Mouse (Mus musculus): ENCODE measurements around the gene Col4a1.

Gene Col4a1

DNA sequence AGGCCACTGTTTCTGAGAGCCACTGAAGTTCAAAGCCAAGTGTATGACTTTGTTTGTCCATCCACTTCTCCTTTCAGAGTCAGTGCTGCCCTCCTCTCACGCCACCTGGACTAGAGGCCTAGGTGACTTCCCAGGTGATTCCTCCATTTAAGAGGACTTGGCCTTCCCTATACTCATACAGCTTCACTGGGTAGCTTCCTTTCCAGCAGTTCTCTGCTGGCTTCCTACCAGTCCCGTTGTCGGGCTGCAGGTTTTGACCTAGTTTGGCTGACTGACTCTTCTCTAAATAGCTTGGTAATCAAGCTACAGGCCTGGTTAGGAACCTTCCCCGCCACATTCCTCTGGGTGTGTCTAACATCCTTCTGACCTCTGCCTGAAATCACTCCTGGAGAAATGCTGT is 18.9 kb upstream of the Col4a1 start:
- in situ Hi-C loops (cut with MboI, MseI): no loop called here

- in situ Hi-C loops (cut with MboI, MseI): no loop called here
Measured at GRCm38 (mm10) chr8:11327722-11328417, 15.2 kb upstream of the Col4a1 start.

DNA sequence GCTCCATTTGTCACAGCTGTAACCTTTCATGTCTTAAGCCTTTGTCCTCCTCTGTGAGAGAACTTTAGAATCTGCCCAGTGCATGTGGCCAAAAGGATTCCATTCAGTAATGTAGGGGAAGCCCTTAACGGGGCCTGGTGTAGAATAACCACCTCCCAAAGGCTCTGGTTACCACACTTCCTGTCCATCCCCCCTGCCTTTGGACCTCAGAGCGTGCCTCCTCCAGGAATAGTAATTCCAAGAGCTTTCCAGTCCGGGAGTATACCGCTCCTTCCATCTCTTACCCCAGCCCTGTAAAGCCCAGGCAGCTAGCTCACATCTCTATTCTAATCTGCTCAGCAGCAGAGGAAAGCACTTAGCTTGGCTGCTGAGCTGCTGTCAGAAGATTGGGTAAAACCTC is 14.7 kb upstream of the Col4a1 start:
- in situ Hi-C loops (cut with MboI, MseI): no loop called here

- in situ Hi-C loops (cut with MboI, MseI): no loop called here
Measured at GRCm38 (mm10) chr8:11324801-11325395, 12.3 kb upstream of the Col4a1 start.

DNA sequence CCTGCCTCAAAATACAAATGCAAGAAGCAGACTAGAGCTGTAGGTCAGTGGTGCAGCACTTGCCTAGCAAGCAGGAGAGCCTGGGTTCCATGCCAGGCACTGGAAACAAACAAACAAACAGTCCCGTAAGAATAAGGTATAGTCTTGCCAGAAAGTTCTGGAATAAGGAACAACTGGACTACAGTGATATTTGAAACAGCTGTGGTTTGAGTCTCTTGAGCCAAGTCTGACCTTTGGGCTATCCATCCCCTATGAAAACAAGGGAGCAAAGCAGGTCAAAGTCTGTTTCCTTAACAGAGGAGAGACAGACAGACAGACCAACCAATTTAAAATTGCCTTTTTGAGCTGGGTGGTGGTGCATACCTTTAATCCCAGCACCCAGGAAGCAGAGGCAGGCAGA is 11.1 kb upstream of the Col4a1 start:
- in situ Hi-C loops (cut with MboI, MseI): no loop called here

- in situ Hi-C loops (cut with MboI, MseI): no loop called here
Measured at GRCm38 (mm10) chr8:11322724-11323585, 10.3 kb upstream of the Col4a1 start.

GRCm38 (mm10) chr8:11321841-11322240 is 9.2 kb upstream of the Col4a1 start:
- in situ Hi-C loops (cut with MboI, MseI): no loop called here

DNA sequence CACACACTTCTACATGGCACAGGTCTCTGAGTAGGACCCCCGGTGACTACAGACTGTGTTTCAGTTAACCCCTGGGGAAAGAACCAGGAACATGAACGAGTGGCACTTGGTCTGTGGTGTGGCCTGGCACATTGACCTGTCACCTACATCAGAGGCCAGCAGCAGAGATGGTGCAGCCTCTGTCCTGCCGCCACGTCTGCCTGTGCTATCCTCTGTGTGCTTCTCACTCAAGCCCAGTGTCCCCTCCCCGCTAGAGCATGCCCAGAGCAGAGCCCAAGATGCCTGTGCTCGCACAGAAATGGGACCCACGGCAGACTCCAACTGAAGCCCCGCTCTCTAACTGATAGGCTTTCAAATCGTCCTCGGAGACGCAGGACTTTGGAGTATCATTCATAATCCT is 6.8 kb upstream of the Col4a1 start:
- in situ Hi-C loops (cut with MboI, MseI): no loop called here

- in situ Hi-C loops (cut with MboI, MseI): no loop called here
Measured at GRCm38 (mm10) chr8:11316118-11316517, 3.5 kb upstream of the Col4a1 start.

DNA sequence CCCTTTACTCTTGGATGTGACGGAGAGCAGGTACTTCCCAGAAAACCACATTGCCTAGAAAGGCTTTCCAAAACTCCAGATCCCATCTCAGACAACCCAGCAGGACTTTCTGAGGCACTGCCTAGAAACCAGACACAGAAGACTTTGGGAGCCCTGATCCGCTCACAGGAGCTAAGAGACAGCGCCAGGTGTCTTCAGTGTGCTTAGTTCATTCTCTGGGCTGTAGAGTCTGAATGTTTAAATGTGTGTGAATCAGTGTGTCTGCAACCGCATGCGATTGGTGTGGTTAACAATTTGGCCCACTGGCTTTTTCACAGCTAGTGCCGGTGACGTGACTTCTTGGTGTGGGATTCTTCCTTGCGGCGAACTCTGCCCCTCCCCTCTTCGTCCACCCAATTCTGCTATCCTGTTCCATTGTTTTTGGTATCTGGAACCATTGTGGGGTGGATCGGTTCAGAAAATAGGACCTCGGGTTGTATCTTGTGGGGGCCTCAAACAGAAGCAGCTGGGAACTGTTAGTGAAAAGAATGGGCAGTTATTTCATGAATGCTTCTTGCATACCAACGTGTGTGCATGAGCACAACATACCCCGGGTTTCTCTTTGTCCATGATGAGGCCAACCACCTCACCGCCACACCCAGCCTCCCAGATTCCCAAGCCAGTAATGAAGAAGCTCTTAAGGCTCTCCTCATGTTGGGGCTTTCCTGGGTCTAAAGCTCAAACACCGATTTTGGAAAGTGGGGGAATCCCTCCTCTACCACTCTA is 2.7 kb upstream of the Col4a1 start:
- in situ Hi-C loops (cut with MboI, MseI): no loop called here

- in situ Hi-C loops (cut with MboI, MseI): no loop called here
Measured at GRCm38 (mm10) chr8:11314613-11315012, 2.0 kb upstream of the Col4a1 start.

DNA sequence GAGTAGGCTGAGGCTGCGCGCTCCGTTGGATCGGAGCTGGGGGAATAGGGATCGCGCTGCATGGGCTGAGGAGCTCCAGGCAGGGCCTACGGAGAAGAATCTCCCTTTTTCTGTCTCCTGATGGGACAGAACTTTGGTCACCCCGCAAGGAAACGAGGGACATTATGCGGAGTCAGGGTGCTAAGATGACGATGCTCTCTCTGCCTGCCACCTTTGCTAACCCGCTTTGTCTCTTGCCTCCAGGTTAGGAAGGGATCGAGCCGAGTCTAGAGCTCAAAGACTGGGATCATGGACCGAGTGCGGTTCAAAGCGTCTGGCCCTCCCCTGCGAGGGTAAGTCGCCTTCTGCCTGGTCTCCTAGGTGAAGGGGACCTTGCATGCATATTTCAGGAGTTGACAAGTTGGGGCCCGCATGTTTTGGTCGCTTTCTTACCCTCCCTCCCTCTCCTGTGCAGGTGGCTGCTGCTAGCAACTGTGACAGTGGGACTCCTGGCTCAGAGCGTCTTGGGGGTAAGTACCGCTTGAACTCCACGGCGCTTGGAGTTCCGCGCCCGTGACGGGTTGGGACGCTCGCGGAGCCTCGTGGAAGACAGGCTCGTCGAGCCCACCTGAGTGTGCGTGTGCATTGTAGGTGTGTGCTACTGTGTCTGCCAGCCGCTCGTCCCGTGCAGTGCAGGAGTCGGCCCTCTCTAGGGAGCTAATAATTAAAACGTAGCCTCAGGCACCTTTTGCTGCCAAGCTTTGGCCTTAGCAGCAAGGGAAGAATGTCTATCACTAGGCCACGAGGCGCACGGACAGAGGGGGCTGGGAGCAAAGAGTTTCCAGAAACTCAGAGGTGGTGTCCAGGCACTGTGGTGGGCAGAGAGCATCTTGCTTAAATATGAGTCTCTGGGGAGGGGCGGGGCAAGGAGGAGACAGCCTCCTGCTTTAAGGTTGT is 818 bp upstream of the Col4a1 start:
- in situ Hi-C loops (cut with MboI, MseI): no loop called here

- in situ Hi-C loops (cut with MboI, MseI): no loop called here
Measured at GRCm38 (mm10) chr8:11311681-11312348, 811 bp downstream of the Col4a1 start.

- in situ Hi-C loops (cut with MboI, MseI): no loop called here
Measured at GRCm38 (mm10) chr8:11310049-11310448, 2.6 kb downstream of the Col4a1 start.

DNA sequence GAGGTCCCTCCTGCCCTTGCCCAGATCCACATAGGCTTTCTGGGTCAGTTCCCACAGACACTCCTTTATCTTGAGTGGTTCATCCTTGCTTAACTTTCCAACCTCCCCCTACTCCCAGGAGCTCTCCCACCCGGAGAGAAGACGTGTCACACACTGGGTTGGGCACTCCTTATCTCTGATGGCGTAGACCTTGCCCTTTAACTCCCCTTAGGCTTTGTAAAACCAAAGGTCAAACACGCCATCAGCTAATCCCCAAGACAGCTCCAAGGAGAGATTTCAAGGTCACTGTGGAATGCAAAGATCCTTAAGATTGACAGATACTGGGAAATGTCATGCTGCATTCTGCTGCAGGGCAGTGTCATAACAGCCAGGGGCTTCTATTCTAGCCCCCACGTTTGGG is 3.4 kb downstream of the Col4a1 start:
- in situ Hi-C loops (cut with MboI, MseI): no loop called here

DNA sequence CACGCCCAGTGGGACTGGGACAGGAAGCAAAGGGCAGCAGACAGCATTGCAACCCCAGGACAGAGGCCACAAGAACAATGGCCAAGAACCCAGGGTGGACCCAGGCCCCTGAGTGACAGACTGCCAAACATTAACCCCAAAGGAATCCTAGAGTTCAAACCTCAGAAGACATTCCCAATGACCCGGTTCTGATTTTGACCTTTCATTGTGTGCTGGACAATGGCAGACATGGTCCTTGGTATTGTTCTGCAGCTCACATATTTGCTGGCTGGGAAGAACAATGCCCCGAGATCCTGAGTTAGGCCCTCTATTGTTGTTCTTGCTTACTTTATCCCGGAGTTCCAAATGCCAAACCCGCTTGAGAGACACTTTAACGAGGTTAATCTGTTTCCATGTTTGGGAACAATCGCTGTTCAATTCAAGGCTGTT is 4.0 kb downstream of the Col4a1 start:
- in situ Hi-C loops (cut with MboI, MseI): no loop called here

GRCm38 (mm10) chr8:11307451-11307850 is 5.2 kb downstream of the Col4a1 start:
- in situ Hi-C loops (cut with MboI, MseI): no loop called here

- in situ Hi-C loops (cut with MboI, MseI): no loop called here
Measured at GRCm38 (mm10) chr8:11305539-11305938, 7.1 kb downstream of the Col4a1 start.

DNA sequence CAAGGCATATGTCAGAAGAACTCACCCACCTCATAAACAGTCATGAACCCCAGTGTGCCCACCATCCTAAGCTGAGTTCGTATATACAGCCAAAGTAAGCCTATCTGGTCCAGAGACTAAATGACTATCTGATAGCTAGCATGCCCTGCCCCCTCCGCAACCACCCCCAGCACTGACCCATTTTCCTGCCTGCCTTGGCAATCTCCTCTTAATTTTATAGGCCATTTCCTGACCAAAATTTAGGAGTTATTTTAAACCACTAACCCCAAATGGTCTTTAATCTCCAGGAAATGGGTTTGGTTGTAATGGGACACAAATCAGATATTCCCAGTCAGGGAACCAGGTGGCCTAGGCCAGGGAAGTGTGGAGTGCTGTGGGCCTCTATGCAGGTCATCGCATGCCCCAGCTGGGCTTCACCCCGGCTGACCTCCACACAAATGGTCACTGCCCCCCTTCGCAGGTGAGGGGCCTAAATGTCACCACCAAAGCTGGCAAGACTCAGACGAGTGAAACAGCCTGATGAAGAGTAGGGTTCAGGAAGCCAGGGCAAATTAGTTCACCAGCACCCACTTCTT is 8.5 kb downstream of the Col4a1 start:
- in situ Hi-C loops (cut with MboI, MseI): no loop called here

DNA sequence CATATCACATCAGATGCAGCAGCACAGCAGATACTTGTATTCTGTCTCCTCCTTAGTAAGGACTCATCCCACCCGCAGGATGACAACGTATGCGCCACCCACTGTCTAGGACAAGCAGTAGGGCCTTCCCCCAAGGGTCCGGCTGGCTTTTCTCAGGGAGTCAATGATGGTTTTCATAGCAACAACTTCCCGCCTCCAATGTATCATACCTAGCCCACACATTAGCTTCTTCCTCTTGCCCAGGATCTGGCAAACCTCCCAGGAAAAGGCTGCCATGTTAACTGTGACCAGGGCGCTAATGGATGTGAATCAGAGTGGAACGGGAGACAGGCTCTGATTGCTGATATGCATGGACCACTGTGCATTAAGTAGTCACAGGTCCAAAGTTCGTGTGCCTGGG is 12.2 kb downstream of the Col4a1 start:
- in situ Hi-C loops (cut with MboI, MseI): no loop called here
